Mouse (Mus musculus) liver, adult (tissue): ENCODE measurements around the gene Exoc3.

Experiments used
- GATA4 ChIP-seq: IDR thresholded peaks from 2 replicates; pipeline ENCODE4 v1.6.1; 2014; ENCODE audit warnings: mild to moderate bottlenecking, low read length; ENCODE audit not compliant: insufficient replicate concordance

Gene Exoc3

DNA sequence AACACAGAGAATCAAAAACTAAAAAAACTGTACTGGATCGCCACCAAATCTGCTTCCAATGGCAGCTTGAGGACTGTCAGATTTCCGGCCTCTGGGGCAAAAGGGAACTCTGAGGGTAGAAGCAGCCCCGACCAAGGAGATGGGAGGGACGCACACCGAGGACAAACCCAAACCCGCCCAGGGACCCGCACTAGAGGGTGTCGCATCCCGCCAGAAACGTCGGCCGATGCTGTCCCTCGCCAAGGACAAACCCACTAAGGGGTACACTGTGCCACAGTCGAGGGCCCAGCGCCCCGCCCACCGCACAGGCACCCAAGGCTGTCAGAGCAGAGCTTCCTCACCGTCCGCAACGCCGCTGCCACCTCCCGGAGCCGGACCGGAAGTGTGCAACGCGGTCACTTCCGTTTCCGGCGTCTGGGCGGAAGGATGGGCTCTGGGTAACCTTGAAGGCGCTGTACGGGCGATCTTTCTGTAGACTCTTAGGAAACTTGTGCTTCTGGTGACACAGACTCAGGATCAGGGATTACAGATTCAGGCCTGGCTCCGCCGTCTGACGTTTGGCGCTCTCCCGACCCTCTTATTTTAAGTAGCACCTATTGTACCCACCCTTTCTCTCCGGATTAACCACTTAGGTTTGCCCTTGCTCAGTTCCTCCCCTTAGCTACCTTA is at the start of gene Exoc3:
Gene Exoc3, minus strand, starts transcription at position 416 of the 669 bp plus-strand sequence.
- no peak; the same call in 1 of the 2 replicates for TF ChIP-seq GATA4

DNA sequence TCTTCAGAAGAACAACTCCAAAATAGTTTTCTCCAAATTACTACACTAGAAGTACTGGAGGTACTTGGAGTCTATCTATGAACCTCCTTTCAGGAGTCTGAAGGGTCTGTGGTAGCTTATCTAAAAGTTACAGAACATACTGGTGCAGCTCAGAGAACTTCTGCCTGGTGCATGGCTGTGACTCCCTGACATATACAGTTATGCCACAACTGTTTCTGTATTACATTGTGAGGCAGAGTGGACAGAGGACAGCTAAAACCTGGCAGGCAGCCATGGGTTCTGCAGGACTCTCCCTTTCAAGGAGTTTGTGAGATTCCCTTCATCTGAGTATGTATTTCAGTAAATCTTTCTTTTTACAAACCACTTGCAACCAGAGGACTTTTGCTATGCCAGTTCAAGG is 38.0 kb upstream of the Exoc3 start:
- no peak for TF ChIP-seq GATA4

- no peak for TF ChIP-seq GATA4
Measured at GRCm38 (mm10) chr13:74245899-74246231, 37.3 kb upstream of the Exoc3 start.

DNA sequence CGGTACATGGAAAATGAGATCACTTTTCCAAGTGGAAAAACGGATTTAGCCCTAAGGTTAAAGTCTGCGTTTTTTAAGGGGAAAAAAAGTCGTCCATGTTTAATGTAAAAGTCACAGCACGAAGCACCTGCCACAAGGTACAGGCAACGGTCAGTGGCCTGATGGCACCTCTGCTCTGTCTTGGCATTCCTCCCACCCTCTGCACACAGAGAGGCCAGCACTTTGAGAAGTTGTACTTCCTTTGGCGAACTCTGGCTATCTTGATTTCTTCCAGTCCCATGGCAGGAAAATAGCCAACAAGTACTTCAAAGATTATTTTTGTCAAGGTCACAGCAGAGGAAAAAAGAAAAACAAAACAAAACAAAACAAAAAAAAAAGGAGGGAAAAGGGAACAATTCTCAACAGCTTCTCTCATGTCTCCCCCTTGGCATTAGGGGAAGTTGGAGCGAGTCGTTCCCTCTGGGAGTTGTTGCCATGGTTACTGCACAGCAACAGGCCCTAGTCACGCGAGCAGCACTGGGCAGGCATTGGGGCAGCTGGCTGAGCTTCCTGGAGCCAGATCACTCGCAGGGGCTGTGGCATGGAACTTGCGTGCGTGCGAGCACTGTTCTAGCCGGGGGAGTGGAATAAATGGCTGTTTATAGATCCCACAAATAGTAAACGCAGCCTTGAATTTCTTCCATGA is 36.8 kb upstream of the Exoc3 start:
- TF ChIP-seq GATA4: no peak

- no peak for TF ChIP-seq GATA4
Measured at GRCm38 (mm10) chr13:74237574-74237973, 29.0 kb upstream of the Exoc3 start.

- TF ChIP-seq GATA4: no peak
Measured at GRCm38 (mm10) chr13:74220659-74221058, 12.1 kb upstream of the Exoc3 start.

GRCm38 (mm10) chr13:74218441-74218840 is 9.9 kb upstream of the Exoc3 start:
- no peak for TF ChIP-seq GATA4

GRCm38 (mm10) chr13:74208986-74209345 is 434 bp upstream of the Exoc3 start:
- TF ChIP-seq GATA4: no peak

DNA sequence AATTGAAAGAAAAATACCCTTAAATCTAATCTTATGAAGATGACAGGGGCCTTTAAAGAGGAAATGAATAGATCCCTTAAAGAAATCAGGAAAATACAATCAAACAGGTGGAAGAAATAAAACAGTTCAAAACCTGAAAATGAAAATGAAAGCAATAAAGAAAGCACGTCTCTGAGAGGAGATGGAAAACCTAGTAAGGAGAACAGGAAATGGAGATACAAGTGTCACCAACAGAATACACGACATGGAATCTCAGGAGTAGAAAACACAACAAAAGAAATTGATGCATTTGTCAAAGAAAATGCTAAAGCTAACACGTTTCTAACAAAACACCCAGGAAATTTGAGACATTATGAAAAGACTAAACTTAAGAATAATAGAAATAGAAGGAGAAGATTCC is 12.1 kb downstream of the Exoc3 start:
- TF ChIP-seq GATA4: no peak

DNA sequence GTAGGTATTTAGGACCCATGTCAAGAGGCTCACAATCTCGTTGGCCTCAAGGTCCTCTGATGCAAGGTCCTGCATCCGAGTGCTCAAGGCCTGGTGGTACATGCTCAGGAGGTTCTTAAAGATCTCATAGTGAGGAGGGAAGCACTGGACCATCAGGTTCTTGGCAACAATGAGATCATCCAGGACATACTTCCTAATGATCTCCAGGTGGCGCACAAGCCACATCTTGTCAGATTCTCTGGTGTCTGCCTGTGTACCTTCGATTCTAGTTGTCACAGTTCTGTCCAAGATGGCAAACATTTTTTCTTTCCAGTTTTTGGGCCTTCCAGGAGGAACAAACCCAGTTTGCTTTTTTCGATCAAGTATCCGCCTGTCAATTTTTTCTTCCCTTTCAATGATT is 15.9 kb downstream of the Exoc3 start:
- TF ChIP-seq GATA4: no peak

DNA sequence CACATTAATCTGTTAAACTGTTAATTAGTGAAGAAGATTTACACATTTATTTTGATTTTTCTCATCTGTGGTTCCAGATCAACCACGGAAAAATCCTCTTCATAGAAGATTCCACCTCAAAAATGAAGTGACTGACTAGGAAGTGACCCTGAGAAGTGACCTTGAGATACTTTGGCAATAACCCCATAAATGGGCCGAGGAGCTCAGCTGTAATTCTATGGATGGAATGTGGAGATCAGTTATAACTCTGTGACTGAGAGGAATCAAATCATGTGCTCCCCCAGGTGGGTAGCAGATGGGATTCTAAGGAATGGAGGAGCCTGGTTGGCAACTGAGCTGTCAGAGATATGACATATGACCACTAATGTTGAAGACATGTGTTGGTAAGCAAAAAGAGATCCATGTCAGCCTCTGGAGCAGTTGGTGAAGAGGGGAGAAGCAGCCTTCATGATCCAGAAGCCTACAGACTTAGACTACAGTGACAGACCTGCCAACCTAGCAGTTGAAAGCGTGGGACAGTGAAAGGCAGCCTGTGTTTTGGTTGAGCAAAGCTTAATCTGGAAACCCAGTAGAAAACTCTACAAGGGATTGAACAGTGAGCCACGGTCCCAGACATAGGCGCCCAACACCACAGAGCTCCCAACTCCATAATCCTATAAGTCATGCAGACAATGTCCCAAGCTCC is 25.4 kb downstream of the Exoc3 start:
- no peak for TF ChIP-seq GATA4

GRCm38 (mm10) chr13:74172036-74172435 is 36.5 kb downstream of the Exoc3 start:
- no peak for TF ChIP-seq GATA4

DNA sequence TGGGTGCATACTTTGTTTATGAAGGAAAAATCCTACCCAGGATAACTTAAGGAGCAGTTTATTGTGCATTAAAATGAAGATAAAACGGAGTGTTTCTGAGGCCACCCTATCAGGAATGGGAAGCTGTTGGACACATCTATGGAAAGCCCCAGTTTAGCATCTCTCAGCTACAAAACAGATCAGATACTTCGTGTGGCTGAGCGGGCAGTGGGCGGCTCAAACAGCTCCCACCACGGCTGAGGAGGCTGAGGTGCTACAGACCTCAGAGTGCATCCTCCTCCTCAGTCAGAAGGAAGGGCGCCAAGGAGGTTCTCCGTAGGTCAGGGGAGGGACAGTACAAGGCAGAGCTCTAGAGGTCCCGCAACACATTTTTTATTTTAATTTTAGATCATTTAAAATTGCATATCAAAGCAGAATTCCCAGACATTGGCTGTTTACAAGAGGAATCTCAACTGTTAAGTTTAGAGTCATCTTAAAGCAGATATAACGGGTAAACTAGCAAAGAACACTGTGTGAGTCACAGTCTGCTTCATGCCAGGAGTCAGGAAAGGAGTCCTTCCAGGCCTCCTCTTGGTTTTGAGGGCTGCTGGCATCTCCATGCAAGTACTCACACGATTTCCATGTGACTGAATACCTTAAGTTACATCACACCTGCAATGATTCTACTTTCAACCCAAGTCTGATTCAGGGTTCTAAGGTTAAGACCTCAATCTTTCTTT is 38.9 kb downstream of the Exoc3 start:
- TF ChIP-seq GATA4: no peak

DNA sequence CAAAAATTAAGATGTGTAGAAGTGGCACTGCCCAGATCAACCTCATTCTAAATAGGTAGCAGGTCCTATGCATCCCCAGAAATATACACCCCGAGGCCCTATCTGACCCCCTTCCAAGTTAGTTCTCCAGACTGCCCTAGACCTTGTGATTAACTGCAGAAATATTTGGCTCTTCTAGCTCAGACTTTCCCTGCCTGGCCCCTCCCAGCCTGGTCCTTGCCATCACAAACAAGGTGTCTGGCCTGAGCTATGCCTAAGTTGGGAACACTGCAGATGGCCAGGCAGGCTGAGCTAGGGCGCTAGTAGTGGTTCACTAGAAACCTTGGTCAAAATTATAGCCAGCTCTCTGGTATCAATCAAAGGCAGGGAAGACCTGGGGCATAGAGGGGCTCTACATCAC is 41.0 kb downstream of the Exoc3 start:
- TF ChIP-seq GATA4: no peak

GRCm38 (mm10) chr13:74167057-74167413 is 41.5 kb downstream of the Exoc3 start:
- no peak for TF ChIP-seq GATA4
